Mouse (Mus musculus): Measurements from ENCODE around the gene Prkcz. TPM values are rescaled to one million over a fixed set of nuclear protein-coding genes. Genes with fewer than 3 reads are reported as not detected.

Gene Prkcz
- polyA plus RNA-seq, 1 experiment from 2014 or later: 93.9 TPM

Other genes starting within 250 kb of the Prkcz start
- 11.1 TPM in 2 replicates for gene Ski, start 138.8 kb downstream of the Prkcz start, polyA plus RNA-seq (2015; fragmentation: Nextera tagmentation; extraction: Ambion mirVana)
- gene Faap20, start 111.6 kb downstream of the Prkcz start, polyA plus RNA-seq (2015; fragmentation: Nextera tagmentation; extraction: Ambion mirVana): 72.1 and 72.5 TPM in 2 replicates
- gene Gabrd, start 36.8 kb upstream of the Prkcz start, polyA plus RNA-seq (2015; fragmentation: Nextera tagmentation; extraction: Ambion mirVana): 0.46 and 0.50 TPM in 2 replicates
- 4.5 and 5.0 TPM in 2 replicates for gene Cfap74, start 47.8 kb upstream of the Prkcz start, polyA plus RNA-seq (2015; fragmentation: Nextera tagmentation; extraction: Ambion mirVana)
- 0.34 TPM in 1 of 2 replicates, not detected in the other for gene Tmem52, start 107.8 kb upstream of the Prkcz start, polyA plus RNA-seq (2015; fragmentation: Nextera tagmentation; extraction: Ambion mirVana)
- 1,017 and 1,097 TPM in 2 replicates for gene Gnb1, start 130.0 kb upstream of the Prkcz start, polyA plus RNA-seq (2015; fragmentation: Nextera tagmentation; extraction: Ambion mirVana)
- 80.0 and 88.9 TPM in 2 replicates for gene Nadk, start 201.0 kb upstream of the Prkcz start, polyA plus RNA-seq (2015; fragmentation: Nextera tagmentation; extraction: Ambion mirVana)
- gene Slc35e2, start 240.1 kb upstream of the Prkcz start, polyA plus RNA-seq (2015; fragmentation: Nextera tagmentation; extraction: Ambion mirVana): 12.3 and 16.4 TPM in 2 replicates

Measured in hindbrain, embryonic 16.5 days (tissue).